Mouse (Mus musculus) kidney, adult 10 weeks (tissue): ENCODE results near the gene 6030445D17Rik. TPM values are rescaled to one million over a fixed set of nuclear protein-coding genes. Genes with fewer than 3 reads are reported as not detected.

Source experiments
- polyA plus RNA-seq: library from polyadenylated mRNA; stranded (reverse); fragments of 350-450 nt; fragmentation: Illumina TruSeq; extraction: RNeasy Lipid Tissue Mini Kit (QIAGEN cat#74804); gene quantifications from one replicate; pipeline ENCODE4 v1.2.3, GENCODE M21; 2014; ENCODE audit warnings: low read depth, low replicate concordance

6030445D17Rik gene
- 0.24 TPM for polyA plus RNA-seq

DNA sequence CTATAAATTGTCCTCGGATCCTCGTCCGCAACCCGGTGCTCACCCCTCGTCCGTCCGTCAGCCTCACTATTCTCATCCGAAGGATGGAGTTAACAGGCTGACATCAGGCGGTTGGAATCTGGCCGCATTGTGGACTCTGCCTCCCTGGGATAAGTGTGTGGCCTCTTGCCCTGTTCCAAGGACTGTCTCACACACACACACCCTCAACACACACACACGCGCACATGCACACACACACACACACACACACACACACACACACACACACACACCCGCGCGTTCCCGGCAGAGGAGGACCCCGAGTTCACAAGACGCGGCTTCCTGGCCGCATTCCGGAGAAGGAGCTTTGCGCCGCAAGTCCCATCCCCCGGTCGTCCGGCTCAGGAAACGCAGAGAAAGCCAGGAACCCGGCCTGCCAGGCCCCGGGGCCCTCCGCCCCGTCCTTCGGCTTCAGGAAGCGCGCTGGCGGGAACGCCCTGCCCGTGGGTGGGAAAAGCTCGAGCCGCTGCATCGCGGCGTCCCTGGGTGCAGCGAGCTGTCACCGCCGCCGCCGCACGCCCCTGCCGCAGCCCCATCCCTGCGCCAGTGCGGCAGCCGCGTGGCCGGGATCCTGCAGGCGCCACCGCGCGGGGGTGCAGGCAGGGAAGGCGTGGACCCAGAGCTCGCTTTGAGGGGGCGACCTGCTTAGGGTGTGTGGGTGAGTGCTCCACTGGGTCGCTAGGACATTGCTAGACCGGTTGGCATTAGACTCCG is at the start of gene 6030445D17Rik:
Gene 6030445D17Rik, plus strand, starts transcription at position 165 of the 753 bp plus-strand sequence.

DNA sequence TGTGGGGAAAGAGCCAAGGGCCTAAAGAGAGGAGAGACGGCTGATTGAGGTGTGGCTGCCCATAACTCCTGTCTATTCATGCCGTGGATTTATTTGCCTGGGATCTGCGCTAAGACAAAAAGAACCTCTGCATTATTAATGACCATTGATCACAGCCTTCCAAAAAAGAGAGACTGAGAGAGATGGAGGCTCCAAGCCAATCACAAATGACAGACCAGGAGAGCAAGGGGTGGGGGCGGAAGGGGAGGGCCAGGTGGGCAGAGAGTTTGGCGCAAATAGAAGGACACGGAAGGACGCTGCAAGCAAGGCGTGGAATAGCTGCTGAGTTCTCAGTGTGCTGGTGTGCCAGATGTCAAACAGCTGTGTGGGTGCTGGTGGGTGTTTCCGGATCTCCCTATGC is 38.8 kb upstream of the 6030445D17Rik start, which contains the start of gene Htr1d:
Gene Htr1d, plus strand, starts transcription at position 301 of the 400 bp plus-strand sequence.

DNA sequence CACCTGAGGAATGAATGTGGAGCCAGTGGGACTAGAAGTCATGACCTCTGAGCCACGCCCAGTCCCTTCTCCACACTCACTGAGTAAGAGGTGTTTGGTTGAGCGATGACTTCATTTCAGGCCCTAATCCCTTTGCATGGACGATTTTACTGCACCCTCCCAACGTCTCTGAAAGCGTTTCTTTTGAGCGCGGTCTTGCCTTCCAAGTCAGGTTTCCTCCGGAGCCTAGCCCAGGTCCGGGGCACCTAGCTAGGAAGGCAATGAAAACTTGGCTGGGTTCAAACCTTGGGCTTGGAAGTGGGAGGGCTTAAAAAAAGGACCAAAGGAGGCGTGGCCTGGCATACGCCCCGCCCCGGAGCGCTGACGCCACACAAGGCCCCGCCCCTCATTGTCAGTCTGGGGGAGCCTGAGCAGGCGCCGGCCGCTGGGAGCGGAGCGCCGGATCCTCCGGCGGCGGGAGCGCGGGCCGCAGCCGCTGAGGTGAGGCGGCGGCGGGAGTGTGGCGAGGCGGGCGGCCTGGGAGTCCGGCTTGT is 7.4 kb downstream of the 6030445D17Rik start, which contains the start of gene Luzp1:
Gene Luzp1, plus strand, starts transcription at position 391 of the 533 bp plus-strand sequence.

Other genes starting within 250 kb of the 6030445D17Rik start
- gene Tcea3, start 214.5 kb upstream of the 6030445D17Rik start, polyA plus RNA-seq: 27.6 TPM
- gene Zfp46, start 177.6 kb upstream of the 6030445D17Rik start, polyA plus RNA-seq: 4.6 TPM
- gene Hnrnpr, start 151.3 kb upstream of the 6030445D17Rik start, polyA plus RNA-seq: 93.0 TPM
- not detected for gene Htr1d, start 38.7 kb upstream of the 6030445D17Rik start, polyA plus RNA-seq
- gene Luzp1, start 7.5 kb downstream of the 6030445D17Rik start, polyA plus RNA-seq: 34.8 TPM
- gene Kdm1a, start 140.5 kb downstream of the 6030445D17Rik start, polyA plus RNA-seq: 43.3 TPM
- not detected for gene Tex46, start 148.2 kb downstream of the 6030445D17Rik start, polyA plus RNA-seq
- not detected for gene Lactbl1, start 160.4 kb downstream of the 6030445D17Rik start, polyA plus RNA-seq